Mouse (Mus musculus) brain, embryonic 14.5 days (tissue): ENCODE measurements around the gene Evi5l. TPM values are rescaled to one million over a fixed set of nuclear protein-coding genes. Genes with fewer than 3 reads are reported as not detected.

ENCODE experiments used
- DNase-seq: peaks from one replicate; pipeline ENCODE4 v3.0.0-alpha.2; 2011; ENCODE audit warnings: low read depth
- CTCF ChIP-seq: fragments of 200-500 bp; IDR thresholded peaks from 2 replicates; pipeline ENCODE4 v1.5.1; 2012; ENCODE audit warnings: inconsistent platforms, mild to moderate bottlenecking, moderate library complexity, borderline replicate concordance; ENCODE audit not compliant: insufficient read depth, insufficient read length; ENCODE audit errors: extremely low read depth
- POLR2A ChIP-seq: fragments of 200-500 bp; IDR thresholded peaks from 2 replicates; pipeline ENCODE4 v1.6.1; 2012; ENCODE audit warnings: mild to moderate bottlenecking, inconsistent platforms, borderline replicate concordance; ENCODE audit not compliant: poor library complexity, insufficient read depth, insufficient read length, severe bottlenecking; ENCODE audit errors: extremely low read depth
- polyA plus RNA-seq: library from polyadenylated mRNA; depleted of rRNA; stranded (reverse); fragments of >200 nt; gene quantifications from 2 replicates; pipeline ENCODE4 v1.2.3, GENCODE M21; 2012; rRNA removed

Gene Evi5l
- polyA plus RNA-seq: 80.8 and 107 TPM in 2 replicates

GRCm38 (mm10) chr8:4165852-4166751 lies at the start of gene Evi5l:
Gene Evi5l (plus strand): TSS chr8:4166567.
- DNase-seq: peak; percentile 100
- peak; percentile 62; the same call in 1 of the 2 replicates for TF ChIP-seq POLR2A
- no peak for TF ChIP-seq CTCF

GRCm38 (mm10) chr8:4133798-4134197 lies 32.6 kb upstream of the Evi5l start, which contains the start of gene Cd209g:
Gene Cd209g (plus strand): TSS chr8:4134098.
- TF ChIP-seq POLR2A: no peak
- TF ChIP-seq CTCF: no peak
- DNase-seq: no peak

- TF ChIP-seq POLR2A (no peak), CTCF (peak; percentile 98)
- DNase-seq: peak; percentile 85
These were observed 26.4 kb upstream of the Evi5l start for GRCm38 (mm10) chr8:4139660-4140646.

GRCm38 (mm10) chr8:4141721-4142120 lies 24.6 kb upstream of the Evi5l start:
- DNase-seq: peak; percentile 30
- TF ChIP-seq CTCF: no peak

GRCm38 (mm10) chr8:4147272-4147671 lies 19.1 kb upstream of the Evi5l start:
- DNase-seq: no peak
- TF ChIP-seq CTCF: no peak
- TF ChIP-seq POLR2A: no peak

GRCm38 (mm10) chr8:4154878-4155277 lies 11.5 kb upstream of the Evi5l start:
- no peak for DNase-seq
- no peak for TF ChIP-seq CTCF
- no peak for TF ChIP-seq POLR2A

GRCm38 (mm10) chr8:4162786-4163185 lies 3.6 kb upstream of the Evi5l start:
- TF ChIP-seq POLR2A (no peak), CTCF (no peak)
- DNase-seq: no peak

GRCm38 (mm10) chr8:4165176-4165851 lies 1.1 kb upstream of the Evi5l start:
- TF ChIP-seq POLR2A (no peak), CTCF (no peak)
- peak; percentile 11 for DNase-seq

- no peak for DNase-seq
These were observed 636 bp downstream of the Evi5l start for GRCm38 (mm10) chr8:4166881-4167525.

GRCm38 (mm10) chr8:4167918-4168317 lies 1.6 kb downstream of the Evi5l start:
- TF ChIP-seq CTCF (no peak), POLR2A (no peak)
- DNase-seq: no peak

More at GRCm38 (mm10) chr8:4166881-4167525, 636 bp downstream of the Evi5l start:
- no peak for TF ChIP-seq CTCF

- TF ChIP-seq CTCF (no peak), POLR2A (no peak)
- DNase-seq: no peak
These were observed 6.1 kb downstream of the Evi5l start for GRCm38 (mm10) chr8:4172486-4172885.

- DNase-seq: no peak
- TF ChIP-seq POLR2A (no peak), CTCF (no peak)
These were observed 7.7 kb downstream of the Evi5l start for GRCm38 (mm10) chr8:4174018-4174417.

- no peak for TF ChIP-seq CTCF
- TF ChIP-seq POLR2A: no peak
- no peak for DNase-seq
These were observed 17.0 kb downstream of the Evi5l start for GRCm38 (mm10) chr8:4183409-4183808.

- TF ChIP-seq CTCF (no peak), POLR2A (no peak)
- DNase-seq: no peak
These were observed 19.8 kb downstream of the Evi5l start for GRCm38 (mm10) chr8:4186151-4186550.
